Mouse (Mus musculus) hindbrain, embryonic 10.5 days (tissue): ENCODE data around the gene Pafah1b2. TPM values are rescaled to one million over a fixed set of nuclear protein-coding genes. Genes with fewer than 3 reads are reported as not detected.

Experiments
- DNase-seq: peaks from one replicate; pipeline ENCODE4 v3.0.0-alpha.2; 2017; ENCODE audit warnings: low spot score
- H3K27ac ChIP-seq: fragments of 300-500 bp; sonication (generic); 2 replicates; pipeline ENCODE4 v1.5.1; 2016; ENCODE audit warnings: mild to moderate bottlenecking, moderate library complexity
- H3K27me3 ChIP-seq: fragments of 300-500 bp; sonication (generic); 2 replicates; pipeline ENCODE4 v1.6.1; 2016; ENCODE audit warnings: mild to moderate bottlenecking; ENCODE audit not compliant: poor library complexity, insufficient read depth, severe bottlenecking
- H3K36me3 ChIP-seq: fragments of 300-500 bp; sonication (generic); 2 replicates; pipeline ENCODE4 v1.6.1; 2016; ENCODE audit warnings: mild to moderate bottlenecking, moderate library complexity
- H3K4me1 ChIP-seq: fragments of 300-500 bp; sonication (generic); replicated peaks from 2 replicates; pipeline ENCODE4 v1.6.1; 2016; ENCODE audit warnings: mild to moderate bottlenecking
- H3K4me3 ChIP-seq: fragments of 300-500 bp; sonication (generic); 2 replicates; pipeline ENCODE4 v1.5.1; 2016; ENCODE audit warnings: mild to moderate bottlenecking, moderate library complexity
- H3K9me3 ChIP-seq: fragments of 300-500 bp; sonication (generic); 2 replicates; pipeline ENCODE4 v1.6.1; 2016; ENCODE audit warnings: mild to moderate bottlenecking, moderate library complexity
- WGBS: fragments of 180-500 bp; shearing (Covaris S2); methylation state at CpG from one replicate; pipeline ENCODE4 v1.1.7; 2016; 5-methylcytosine and 5-hydroxymethylcytosine counted together
- polyA plus RNA-seq: library from polyadenylated mRNA; unstranded; fragments of >200 nt; fragmentation: Nextera tagmentation; extraction: Ambion mirVana; gene quantifications from 2 replicates; pipeline ENCODE4 v1.2.1, GENCODE M21; 2016

Pafah1b2 gene
- polyA plus RNA-seq, 1 experiment from 2014 or later: 275 TPM

GRCm38 (mm10) chr9:45942916-45943315 lies 69.6 kb downstream of the Pafah1b2 start:
- no peaks in the 10 kb centered on the region for H3K9me3 ChIP-seq
- no peak overlapping the region for H3K4me3 ChIP-seq
- H3K36me3 ChIP-seq: peaks cover 96% of the 10 kb centered on the region
- H3K27ac ChIP-seq: no peak overlapping the region
- H3K4me1 ChIP-seq: 0 out of 2 replicates have a peak, but pooled peaks cover 2% of the 10 kb centered on the region
- WGBS: 95% methylated on average over 8 of the region's 8 CpGs
- DNase-seq: no peak
- no peaks in the 10 kb centered on the region for H3K27me3 ChIP-seq

DNA sequence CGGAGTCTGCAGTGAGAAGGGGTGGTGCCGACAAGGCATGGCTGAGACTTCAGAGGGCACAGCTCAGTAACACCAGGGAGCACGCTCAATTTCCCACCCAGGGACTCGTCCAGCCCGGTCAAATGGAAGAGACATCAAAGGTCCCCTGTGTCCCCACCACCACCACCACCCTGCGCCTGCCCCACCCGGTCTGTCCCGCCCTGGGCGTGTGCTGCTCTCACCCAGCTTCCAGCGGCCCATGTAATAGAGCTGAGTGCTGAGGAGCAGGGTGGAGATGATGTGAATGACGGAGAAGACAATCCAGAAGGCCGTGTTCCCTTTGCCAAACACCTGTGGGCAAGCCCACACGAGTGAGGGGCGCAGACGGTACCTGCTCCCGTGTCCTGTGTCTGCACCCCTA lies 70.0 kb downstream of the Pafah1b2 start:
- H3K4me1 ChIP-seq: 0 out of 2 replicates have a peak, but pooled peaks cover 2% of the 10 kb centered on the region
- peaks cover 95% of the 10 kb centered on the region for H3K36me3 ChIP-seq
- DNase-seq: no peak
- H3K4me3 ChIP-seq: no peak overlapping the region
- no peaks in the 10 kb centered on the region for H3K27me3 ChIP-seq
- no peaks in the 10 kb centered on the region for H3K9me3 ChIP-seq
- no peak overlapping the region for H3K27ac ChIP-seq
- 94% methylated on average over 16 of the region's 16 CpGs for WGBS

- DNase-seq: no peak
- no peak overlapping the region for H3K27ac ChIP-seq
- H3K4me3 ChIP-seq: no peak overlapping the region
- peaks cover 84% of the 10 kb centered on the region for H3K36me3 ChIP-seq
- no peaks in the 10 kb centered on the region; the same call in 1 of the 2 replicates for H3K27me3 ChIP-seq
- H3K4me1 ChIP-seq: peaks cover 8% of the 10 kb centered on the region; the same call in 1 of the 2 replicates
- H3K9me3 ChIP-seq: no peaks in the 10 kb centered on the region
- WGBS: 61% methylated on average over 18 of the region's 18 CpGs
Observed at GRCm38 (mm10) chr9:45941329-45941888, 71.1 kb downstream of the Pafah1b2 start.

GRCm38 (mm10) chr9:45939794-45940193 lies 72.7 kb downstream of the Pafah1b2 start:
- Histone ChIP-seq H3K4me1 (peaks cover 21% of the 10 kb centered on the region), H3K4me3 (no peak overlapping the region), H3K9me3 (no peaks in the 10 kb centered on the region), H3K27ac (no peak overlapping the region), H3K36me3 (peaks cover 68% of the 10 kb centered on the region), H3K27me3 (peaks cover 8% of the 10 kb centered on the region; the same call in 1 of the 2 replicates)
- DNase-seq: no peak
- 95% methylated on average over 6 of the region's 6 CpGs for WGBS

- 89% methylated on average over 15 of the region's 15 CpGs for WGBS
- DNase-seq: no peak
- Histone ChIP-seq H3K4me1 (peaks cover 21% of the 10 kb centered on the region), H3K36me3 (peaks cover 61% of the 10 kb centered on the region), H3K4me3 (no peak overlapping the region), H3K9me3 (no peaks in the 10 kb centered on the region), H3K27me3 (peaks cover 8% of the 10 kb centered on the region; the same call in 1 of the 2 replicates), H3K27ac (no peak overlapping the region)
Observed at GRCm38 (mm10) chr9:45938952-45939637, 73.4 kb downstream of the Pafah1b2 start.

GRCm38 (mm10) chr9:45938088-45938487 lies 74.4 kb downstream of the Pafah1b2 start:
- no peak overlapping the region for H3K4me3 ChIP-seq
- peaks cover 21% of the 10 kb centered on the region for H3K4me1 ChIP-seq
- no peak overlapping the region for H3K27ac ChIP-seq
- 90% methylated on average over 8 of the region's 8 CpGs for WGBS
- DNase-seq: no peak
- peaks cover 8% of the 10 kb centered on the region; the same call in 1 of the 2 replicates for H3K27me3 ChIP-seq
- H3K36me3 ChIP-seq: peaks cover 51% of the 10 kb centered on the region
- H3K9me3 ChIP-seq: no peaks in the 10 kb centered on the region

DNA sequence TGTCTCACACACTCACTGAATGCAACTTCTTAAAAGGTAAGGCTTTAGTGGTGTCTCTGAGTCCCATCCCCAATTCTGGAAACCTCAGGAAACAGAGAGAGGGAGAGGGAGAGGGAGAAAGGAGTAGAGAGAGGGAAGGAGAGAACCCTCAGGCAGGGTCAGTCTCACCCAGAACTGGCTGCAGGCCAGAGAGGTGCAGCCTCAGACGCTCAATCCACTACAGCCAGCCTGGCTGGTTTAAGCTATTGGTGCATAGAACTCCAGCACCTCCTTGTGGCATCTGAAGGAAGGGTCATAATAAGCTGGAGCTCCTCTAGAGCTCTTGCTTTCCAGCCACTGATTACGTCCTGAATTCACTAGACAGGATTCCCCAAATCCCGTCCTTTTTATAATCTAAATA lies 75.6 kb downstream of the Pafah1b2 start:
- Histone ChIP-seq H3K9me3 (no peaks in the 10 kb centered on the region), H3K27ac (no peak overlapping the region), H3K36me3 (peaks cover 39% of the 10 kb centered on the region), H3K4me3 (no peak overlapping the region), H3K4me1 (peaks cover 25% of the 10 kb centered on the region), H3K27me3 (peaks cover 8% of the 10 kb centered on the region; the same call in 1 of the 2 replicates)
- DNase-seq: peak; percentile 62
- WGBS: 29% methylated on average over 3 of the region's 3 CpGs

DNA sequence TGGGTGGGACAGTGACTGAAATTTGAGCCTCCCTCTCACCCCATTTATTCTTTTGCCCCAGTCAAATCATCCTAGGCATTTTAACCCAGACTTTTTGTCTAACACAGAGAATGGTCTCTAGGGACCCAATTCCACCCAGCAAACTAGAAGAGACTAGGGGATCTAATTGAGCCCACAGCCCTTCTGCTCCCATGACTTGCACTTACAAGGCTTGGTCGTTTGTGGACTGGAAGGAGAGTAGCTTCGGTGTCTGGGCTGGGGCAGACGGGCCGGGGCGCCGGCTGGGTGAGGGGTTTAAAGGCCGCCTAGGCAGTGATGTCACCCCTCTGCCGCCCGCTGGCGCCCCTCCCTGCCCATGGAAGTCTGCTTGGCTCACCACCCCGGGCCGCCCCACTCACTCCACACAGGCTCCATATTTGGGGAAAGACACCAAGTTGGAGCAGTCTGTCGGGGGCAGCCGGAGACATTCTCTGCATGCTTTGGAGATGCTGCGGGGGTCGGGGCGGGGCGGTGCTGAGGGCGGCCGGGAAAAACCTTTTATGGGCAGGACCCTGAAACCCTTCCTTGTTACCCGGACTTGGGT lies 76.8 kb downstream of the Pafah1b2 start, which contains the start of gene Tagln:
TSS of gene Tagln (minus strand) at position 431 of the 583 bp plus-strand sequence.
- peak within 1 kb of the TSS; percentile 78 for H3K27ac ChIP-seq
- peaks cover 37% of the 10 kb centered on the region for H3K36me3 ChIP-seq
- H3K9me3 ChIP-seq: no peaks in the 10 kb centered on the region
- peaks cover 22% of the 10 kb centered on the region for H3K4me1 ChIP-seq
- DNase-seq: peak; percentile 57
- WGBS: 7% methylated on average over 21 of the region's 21 CpGs
- peaks cover 8% of the 10 kb centered on the region; the same call in 1 of the 2 replicates for H3K27me3 ChIP-seq
- peak within 1 kb of the TSS; percentile 41 for H3K4me3 ChIP-seq

DNA sequence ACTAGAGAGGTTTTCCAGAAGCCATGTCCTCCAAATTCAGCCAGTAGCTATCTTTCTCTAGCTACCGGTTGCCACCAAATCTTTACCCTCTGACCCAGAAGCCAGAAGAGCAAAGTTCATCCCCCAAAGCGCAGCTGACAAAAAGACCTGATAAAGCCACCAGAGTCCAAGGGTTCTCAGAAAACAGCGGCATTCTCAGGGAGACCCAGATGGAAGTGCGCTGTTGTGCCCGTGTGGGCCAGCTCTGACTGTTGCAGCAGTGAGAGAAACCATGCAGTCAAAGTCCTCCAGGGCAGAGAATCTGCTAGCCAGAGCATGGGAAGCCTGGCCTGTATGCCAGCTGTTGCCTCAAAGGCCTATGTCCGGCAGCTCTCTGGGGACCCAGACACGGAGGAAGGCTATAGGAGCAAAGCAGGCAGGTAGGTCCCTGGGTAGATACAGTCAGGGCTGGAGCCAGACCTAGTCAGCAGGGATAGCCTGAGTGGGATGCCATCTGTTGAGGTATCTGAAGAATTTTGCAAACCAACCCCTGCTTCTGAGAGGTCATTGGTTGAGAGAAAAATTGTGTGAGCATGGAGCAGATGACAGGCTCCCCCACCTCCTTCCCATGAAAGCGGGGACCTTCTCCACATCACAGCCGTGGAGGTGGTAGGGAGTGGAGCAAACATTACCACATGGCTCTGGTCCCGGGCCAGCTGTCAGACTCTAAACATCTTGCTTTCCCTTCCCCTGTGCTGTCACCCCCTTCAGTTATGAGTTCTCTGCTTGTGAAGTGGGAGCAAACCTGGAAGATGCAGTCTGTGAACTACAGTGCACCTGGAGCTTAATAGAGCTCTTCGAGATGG lies 79.7 kb downstream of the Pafah1b2 start:
- Histone ChIP-seq H3K36me3 (peaks cover 38% of the 10 kb centered on the region), H3K4me3 (peak overlapping the region; percentile 1; the same call in 1 of the 2 replicates), H3K9me3 (no peaks in the 10 kb centered on the region), H3K27me3 (peaks cover 8% of the 10 kb centered on the region; the same call in 1 of the 2 replicates), H3K27ac (no peak overlapping the region), H3K4me1 (peaks cover 22% of the 10 kb centered on the region)
- WGBS: 74% methylated on average over 11 of the region's 11 CpGs
- no peak for DNase-seq

DNA sequence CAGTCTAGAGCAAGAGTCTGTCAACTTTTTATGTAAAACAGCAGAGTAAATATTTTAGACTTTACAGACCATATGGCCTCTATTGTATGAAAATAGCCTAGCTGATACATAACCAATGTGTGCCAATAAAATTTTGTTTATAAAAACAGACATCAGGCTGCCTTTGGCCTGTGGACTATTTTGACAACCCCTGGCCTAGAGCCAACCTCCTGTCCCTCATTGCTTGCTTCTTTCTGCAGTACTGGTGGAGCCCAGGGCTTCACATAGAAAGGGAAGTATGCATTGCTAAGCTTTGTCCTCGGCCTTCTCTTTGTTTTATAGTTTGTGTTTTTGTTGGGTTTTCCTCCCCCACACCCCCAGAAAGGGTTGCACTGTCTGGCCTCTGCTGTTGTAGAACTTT lies 80.5 kb downstream of the Pafah1b2 start:
- H3K27me3 ChIP-seq: peaks cover 8% of the 10 kb centered on the region; the same call in 1 of the 2 replicates
- peaks cover 22% of the 10 kb centered on the region for H3K4me1 ChIP-seq
- WGBS: 59% methylated on average over 1 of the region's 1 CpGs
- no peak overlapping the region for H3K27ac ChIP-seq
- H3K9me3 ChIP-seq: no peaks in the 10 kb centered on the region
- no peak overlapping the region for H3K4me3 ChIP-seq
- peaks cover 44% of the 10 kb centered on the region for H3K36me3 ChIP-seq
- no peak for DNase-seq

DNA sequence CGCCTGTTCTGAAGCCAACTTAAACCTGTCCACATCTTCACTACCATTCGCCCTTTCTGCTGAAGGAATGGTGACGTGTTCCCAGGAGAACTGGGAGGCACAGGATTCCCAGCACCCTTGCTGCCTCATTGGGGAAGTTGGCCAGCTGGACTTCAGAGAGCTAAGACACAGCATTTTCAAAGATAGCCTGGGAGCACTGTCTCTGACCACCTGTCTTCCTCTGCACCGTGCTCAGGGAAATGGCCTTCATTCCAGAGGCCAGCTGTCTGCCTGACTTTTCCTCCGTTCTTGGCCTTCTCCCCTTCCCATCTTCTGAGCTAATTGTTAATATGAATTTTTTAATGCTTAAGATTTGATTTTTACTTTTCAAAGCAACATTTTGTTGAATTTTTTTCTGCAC lies 83.2 kb downstream of the Pafah1b2 start:
- Histone ChIP-seq H3K27me3 (no peaks in the 10 kb centered on the region), H3K4me1 (peaks cover 4% of the 10 kb centered on the region; the same call in 1 of the 2 replicates), H3K27ac (no peak overlapping the region), H3K36me3 (peaks cover 65% of the 10 kb centered on the region), H3K4me3 (no peak overlapping the region), H3K9me3 (no peaks in the 10 kb centered on the region)
- DNase-seq: no peak
- WGBS: 90% methylated on average over 5 of the region's 5 CpGs

DNA sequence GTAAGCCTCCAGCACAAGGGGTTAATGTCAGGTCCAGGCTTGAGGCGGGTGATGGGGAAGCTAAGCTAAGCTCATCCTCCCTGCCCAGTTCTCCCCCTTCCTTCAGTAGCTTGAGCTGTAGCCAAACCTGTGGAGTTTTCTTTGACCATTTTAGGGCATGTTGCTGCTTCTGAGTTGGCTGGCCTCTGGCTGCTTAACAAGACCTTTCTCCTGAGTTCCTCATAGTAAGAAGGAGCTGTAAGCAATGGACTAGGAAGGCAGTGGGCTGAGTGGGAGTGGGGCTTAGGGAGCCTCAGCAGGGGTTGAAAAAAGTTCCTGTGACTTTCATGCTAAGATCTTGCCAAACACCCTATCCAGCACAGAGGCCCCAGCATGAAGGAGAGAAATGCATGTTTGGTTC lies 92.6 kb downstream of the Pafah1b2 start:
- H3K27ac ChIP-seq: no peak overlapping the region
- 70% methylated on average over 1 of the region's 1 CpGs for WGBS
- no peaks in the 10 kb centered on the region for H3K27me3 ChIP-seq
- no peaks in the 10 kb centered on the region for H3K9me3 ChIP-seq
- no peak overlapping the region for H3K4me3 ChIP-seq
- peaks cover 82% of the 10 kb centered on the region for H3K36me3 ChIP-seq
- no peaks in the 10 kb centered on the region for H3K4me1 ChIP-seq
- no peak for DNase-seq
